Mouse (Mus musculus) MEL (cell line): ENCODE results near the gene Mrpl46.

ENCODE experiments used
- CTCF ChIP-seq, 3 experiments: IDR thresholded peaks in 2 of 3; conservative IDR thresholded peaks in 1 of 3; 2 replicates each; pipeline ENCODE4 v1.5.1; 2011 to 2012; ENCODE audit warnings: low read length in 3 of 3, low read depth in 2 of 3, mild to moderate bottlenecking in 2 of 3, improper control_type of control experiment in 1 of 3, inconsistent platforms in 1 of 3, mixed read lengths in 1 of 3, moderate library complexity in 1 of 3; ENCODE audit not compliant: control insufficient read depth in 1 of 3, insufficient read depth in 1 of 3, poor library complexity in 1 of 3, severe bottlenecking in 1 of 3
- GATA1 ChIP-seq: IDR thresholded peaks from 2 replicates; pipeline ENCODE4 v1.6.1; 2011; ENCODE audit warnings: low read depth, low read length, improper control_type of control experiment
- MAZ ChIP-seq: IDR thresholded peaks from 2 replicates; pipeline ENCODE4 v1.6.1; 2012; ENCODE audit warnings: low read depth, mild to moderate bottlenecking, inconsistent platforms, low read length, improper control_type of control experiment
- NELFE ChIP-seq: IDR thresholded peaks from 2 replicates; pipeline ENCODE4 v1.6.1; 2011; ENCODE audit warnings: low read depth, low read length, improper control_type of control experiment
- POLR2A ChIP-seq, 2 experiments: IDR thresholded peaks; 2 replicates each; pipeline ENCODE4 v1.6.1; 2011 to 2012; ENCODE audit warnings: low read length in 2 of 2, mild to moderate bottlenecking in 2 of 2, control low read depth in 1 of 2, improper control_type of control experiment in 1 of 2, low read depth in 1 of 2, moderate library complexity in 1 of 2; ENCODE audit not compliant: control insufficient read depth in 1 of 2, insufficient read depth in 1 of 2, poor library complexity in 1 of 2
- POLR2AphosphoS5 ChIP-seq: IDR thresholded peaks from 2 replicates; pipeline ENCODE4 v1.6.1; 2012; ENCODE audit warnings: low read depth, borderline replicate concordance, mild to moderate bottlenecking, inconsistent platforms, low read length, moderate library complexity, mixed read lengths
- SIN3A ChIP-seq: IDR thresholded peaks from 2 replicates; pipeline ENCODE4 v1.6.1; 2012; ENCODE audit warnings: low read length, improper control_type of control experiment, inconsistent platforms
- ZMIZ1 ChIP-seq: IDR thresholded peaks from 2 replicates; pipeline ENCODE4 v1.6.1; 2012; ENCODE audit warnings: low read depth, mild to moderate bottlenecking, inconsistent platforms, low read length, improper control_type of control experiment, moderate library complexity
- ZNF384 ChIP-seq: IDR thresholded peaks from 2 replicates; pipeline ENCODE4 v1.6.1; 2012; ENCODE audit warnings: low read depth, mild to moderate bottlenecking, inconsistent platforms, low read length, improper control_type of control experiment

DNA sequence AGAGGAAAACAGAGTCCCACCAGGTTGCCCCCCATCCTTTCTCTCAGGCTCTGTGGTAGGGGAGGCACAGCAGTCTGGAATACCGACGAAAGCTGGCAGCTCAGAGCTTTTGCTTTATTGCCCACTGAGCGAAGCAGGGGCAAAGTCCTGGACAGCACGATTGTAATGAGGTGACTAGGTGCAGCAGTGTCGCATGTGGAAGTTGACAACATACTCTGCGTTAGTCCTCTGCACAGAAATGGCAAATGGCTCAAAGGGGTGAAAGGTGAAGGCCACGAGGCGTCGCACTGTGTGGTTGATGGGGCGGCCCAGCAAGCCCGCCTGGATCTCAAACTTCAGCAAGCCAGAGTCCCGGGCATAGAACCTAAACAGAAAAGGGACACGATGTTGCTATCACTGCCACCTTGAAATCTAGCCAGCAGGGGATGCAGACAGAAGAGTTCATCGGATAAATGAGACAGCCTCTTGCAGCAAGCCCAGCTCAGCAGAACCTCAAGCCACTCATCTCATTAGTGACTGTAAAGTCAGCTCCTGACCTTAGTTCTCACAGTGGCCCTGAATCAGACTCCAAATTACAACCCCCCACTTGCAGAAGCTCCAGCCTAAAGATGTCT, 44.5 kb upstream of the Mrpl46 start:
- TF ChIP-seq SIN3A (no peak), CTCF (IDR thresholded peaks at IDR 0.05 in 2 of 3, conservative IDR thresholded peaks at IDR 0.05 in 1 of 3; ENCODE audit: control insufficient read depth in 1 of 3, insufficient read depth in 1 of 3, low read depth in 2 of 3, low read length in 3 of 3, poor library complexity in 1 of 3, severe bottlenecking in 1 of 3) (no peak), ZNF384 (no peak), GATA1 (no peak), MAZ (no peak), POLR2AphosphoS5 (no peak), NELFE (no peak), POLR2A (IDR thresholded peaks at IDR 0.05; ENCODE audit: control insufficient read depth in 1 of 2, insufficient read depth in 1 of 2, low read depth in 1 of 2, low read length in 2 of 2, poor library complexity in 1 of 2) (no peak), ZMIZ1 (no peak)
